Mouse (Mus musculus) olfactory bulb, adult 2 months (tissue): ENCODE measurements around the gene Arid3a.

Experiments
- CTCF ChIP-seq: fragments of 200-500 bp; IDR thresholded peaks from 2 replicates; pipeline ENCODE4 v1.5.1; 2012; ENCODE audit warnings: low read depth, mild to moderate bottlenecking, low read length, moderate library complexity; ENCODE audit not compliant: insufficient read depth
- POLR2A ChIP-seq: fragments of 200-500 bp; IDR thresholded peaks from 2 replicates; pipeline ENCODE4 v1.6.1; 2012; ENCODE audit warnings: mild to moderate bottlenecking, low read depth, low read length, moderate library complexity; ENCODE audit not compliant: insufficient read depth

DNA sequence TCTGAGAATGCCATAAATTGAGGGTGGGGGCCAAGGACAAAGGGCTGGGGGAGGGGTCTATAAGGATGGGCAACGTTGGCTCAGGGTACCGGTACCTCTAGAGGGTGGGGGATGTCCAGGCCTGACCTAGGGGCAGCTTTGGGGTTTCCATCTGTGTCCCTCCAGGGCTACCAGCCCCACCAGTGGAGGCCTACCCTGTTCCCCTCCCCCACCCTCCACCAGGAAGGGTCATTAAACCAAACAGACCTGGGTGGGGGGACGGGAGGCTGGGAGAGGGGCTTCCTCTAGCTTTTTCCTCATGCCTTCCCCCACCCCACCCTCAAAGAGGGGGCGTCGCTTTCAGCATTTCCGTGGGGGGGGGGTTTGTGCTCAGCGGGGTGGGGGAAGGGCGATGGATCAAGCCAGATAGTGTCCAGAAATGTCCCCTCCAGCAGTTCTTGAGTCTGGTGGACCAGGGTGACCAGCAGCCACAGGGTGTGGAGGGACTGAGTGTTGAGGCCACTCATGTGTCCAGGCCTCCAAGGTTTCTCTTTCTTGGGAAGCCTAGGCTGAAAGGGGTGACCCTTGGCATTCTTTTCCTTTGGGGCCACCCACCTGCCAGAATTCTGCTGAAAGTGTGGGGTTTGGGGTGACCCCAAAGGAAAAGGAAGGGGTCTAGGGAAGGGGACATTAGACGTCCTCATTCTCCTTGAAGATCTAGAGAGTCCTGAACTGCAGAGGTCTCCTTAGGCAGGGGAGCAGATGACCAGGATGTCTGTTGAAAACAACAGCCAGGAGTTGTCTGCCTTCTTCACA lies 2.3 kb downstream of the Arid3a start:
- TF ChIP-seq CTCF = no peak
- TF ChIP-seq POLR2A = no peak
